Mouse (Mus musculus) ovary, adult 2 months (tissue): ENCODE measurements around the gene 9130409I23Rik. TPM values are rescaled to one million over a fixed set of nuclear protein-coding genes. Genes with fewer than 3 reads are reported as not detected.

Experiments used
- polyA plus RNA-seq: library from polyadenylated mRNA; depleted of rRNA; stranded (reverse); fragments of >200 nt; gene quantifications from 2 replicates; pipeline ENCODE4 v1.2.3, GENCODE M21; 2012; rRNA removed

Gene 9130409I23Rik
- not detected in 2 replicates for polyA plus RNA-seq

GRCm38 (mm10) chr1:181050937-181051336 is at the start of gene 9130409I23Rik:
9130409I23Rik (plus strand) TSS chr1:181051237.

GRCm38 (mm10) chr1:181020756-181021487 is 30.1 kb upstream of the 9130409I23Rik start, which contains the start of gene Ephx1:
Ephx1 (minus strand) TSS chr1:181020904.

Other genes with a start within 250 kb of the 9130409I23Rik start
- 385 and 388 TPM in 2 replicates for gene H3f3a, start 237.3 kb upstream of the 9130409I23Rik start, polyA plus RNA-seq
- gene Sde2, start 200.1 kb upstream of the 9130409I23Rik start, polyA plus RNA-seq: 12.3 and 15.0 TPM in 2 replicates
- 0.38 and 0.61 TPM in 2 replicates for gene Lefty2, start 158.1 kb upstream of the 9130409I23Rik start, polyA plus RNA-seq
- gene Pycr2, start 146.9 kb upstream of the 9130409I23Rik start, polyA plus RNA-seq: 79.9 and 94.7 TPM in 2 replicates
- 21.2 and 23.4 TPM in 2 replicates for gene Lefty1, start 116.2 kb upstream of the 9130409I23Rik start, polyA plus RNA-seq
- 47.3 and 47.7 TPM in 2 replicates for gene Tmem63a, start 108.9 kb upstream of the 9130409I23Rik start, polyA plus RNA-seq
- 121 and 183 TPM in 2 replicates for gene Ephx1, start 30.3 kb upstream of the 9130409I23Rik start, polyA plus RNA-seq
- gene Nvl, start 93.0 kb downstream of the 9130409I23Rik start, polyA plus RNA-seq: 11.8 and 15.9 TPM in 2 replicates
- 12.7 and 18.4 TPM in 2 replicates for gene Cnih4, start 93.5 kb downstream of the 9130409I23Rik start, polyA plus RNA-seq
- gene Wdr26, start 160.8 kb downstream of the 9130409I23Rik start, polyA plus RNA-seq: 40.6 and 56.1 TPM in 2 replicates